Mouse (Mus musculus) 416B (cell line): Measurements from ENCODE around the gene Cited4.

Experiments used
- DNase-seq: peaks from one replicate; pipeline ENCODE4 v3.0.0; 2011; ENCODE audit warnings: low read depth

The Cited4 gene

GRCm38 (mm10) chr4:120680953-120681352 is 14.6 kb downstream of the Cited4 start:
- DNase-seq, result peak; percentile 39

GRCm38 (mm10) chr4:120682168-120682567 is 15.8 kb downstream of the Cited4 start:
- DNase-seq, result peak; percentile 58

GRCm38 (mm10) chr4:120683278-120683997 is 17.1 kb downstream of the Cited4 start:
- no peak for DNase-seq

- no peak for DNase-seq
Measured at GRCm38 (mm10) chr4:120687282-120687681, 20.9 kb downstream of the Cited4 start.

GRCm38 (mm10) chr4:120689317-120689716 is 22.9 kb downstream of the Cited4 start:
- no peak for DNase-seq

GRCm38 (mm10) chr4:120692717-120693116 is 26.3 kb downstream of the Cited4 start:
- peak; percentile 63 for DNase-seq

GRCm38 (mm10) chr4:120697353-120697752 is 31.0 kb downstream of the Cited4 start:
- DNase-seq, result no peak

GRCm38 (mm10) chr4:120697799-120698484 is 31.6 kb downstream of the Cited4 start:
- no peak for DNase-seq

GRCm38 (mm10) chr4:120701180-120701579 is 34.8 kb downstream of the Cited4 start:
- DNase-seq, result no peak

- no peak for DNase-seq
Measured at GRCm38 (mm10) chr4:120702056-120702455, 35.7 kb downstream of the Cited4 start.

- DNase-seq, result no peak
Measured at GRCm38 (mm10) chr4:120702511-120702910, 36.1 kb downstream of the Cited4 start.

- DNase-seq, result no peak
Measured at GRCm38 (mm10) chr4:120712236-120712635, 45.9 kb downstream of the Cited4 start.

- no peak for DNase-seq
Measured at GRCm38 (mm10) chr4:120713021-120713420, 46.6 kb downstream of the Cited4 start.

GRCm38 (mm10) chr4:120713856-120714497 is 47.6 kb downstream of the Cited4 start:
- DNase-seq, result no peak

GRCm38 (mm10) chr4:120716141-120716571 is 49.8 kb downstream of the Cited4 start:
- no peak for DNase-seq

GRCm38 (mm10) chr4:120716765-120717164 is 50.4 kb downstream of the Cited4 start:
- DNase-seq, result no peak
